Mouse (Mus musculus): ENCODE results near the gene Ros1.

The Ros1 gene

GRCm38 (mm10) chr10:52159704-52160103, 35.3 kb downstream of the Ros1 start:
- no peak for DNase-seq (ENCODE audit: low read depth, low spot score)

- no peak for DNase-seq (ENCODE audit: low read depth, low spot score)
Observed at GRCm38 (mm10) chr10:52133354-52134074, 61.5 kb downstream of the Ros1 start.

- no peak for DNase-seq (ENCODE audit: low read depth, low spot score)
Observed at GRCm38 (mm10) chr10:52130762-52131161, 64.3 kb downstream of the Ros1 start.

- no peak for DNase-seq (ENCODE audit: low read depth, low spot score)
Observed at GRCm38 (mm10) chr10:52128874-52129412, 66.1 kb downstream of the Ros1 start.

- peak; percentile 34 for DNase-seq (ENCODE audit: low read depth, low spot score)
Observed at GRCm38 (mm10) chr10:52106164-52106757, 88.8 kb downstream of the Ros1 start.

- no peak for DNase-seq (ENCODE audit: low read depth, low spot score)
Observed at GRCm38 (mm10) chr10:52101273-52101672, 93.8 kb downstream of the Ros1 start.

GRCm38 (mm10) chr10:52092181-52092580, 102.9 kb downstream of the Ros1 start:
- no peak for DNase-seq (ENCODE audit: low read depth, low spot score)

- no peak for DNase-seq (ENCODE audit: low read depth, low spot score)
Observed at GRCm38 (mm10) chr10:52086681-52087080, 108.4 kb downstream of the Ros1 start.

GRCm38 (mm10) chr10:52072482-52072881, 122.6 kb downstream of the Ros1 start:
- peak; percentile 41 for DNase-seq (ENCODE audit: low read depth, low spot score)

- no peak for DNase-seq (ENCODE audit: low read depth, low spot score)
Observed at GRCm38 (mm10) chr10:52048287-52048686, 146.8 kb downstream of the Ros1 start.

- no peak for DNase-seq (ENCODE audit: low read depth, low spot score)
Observed at GRCm38 (mm10) chr10:52043086-52043485, 152.0 kb downstream of the Ros1 start.

- DNase-seq (ENCODE audit: low read depth, low spot score) = no peak
Observed at GRCm38 (mm10) chr10:52039392-52039791, 155.7 kb downstream of the Ros1 start.

- no peak for DNase-seq (ENCODE audit: low read depth, low spot score)
Observed at GRCm38 (mm10) chr10:52033729-52034128, 161.3 kb downstream of the Ros1 start.

- DNase-seq (ENCODE audit: low read depth, low spot score) = no peak
Observed at GRCm38 (mm10) chr10:52029421-52030080, 165.5 kb downstream of the Ros1 start.

- no peak for DNase-seq (ENCODE audit: low read depth, low spot score)
Observed at GRCm38 (mm10) chr10:52028561-52029370, 166.3 kb downstream of the Ros1 start.

GRCm38 (mm10) chr10:52027161-52028035, 167.6 kb downstream of the Ros1 start:
- no peak for DNase-seq (ENCODE audit: low read depth, low spot score)

- DNase-seq (ENCODE audit: low read depth, low spot score) = no peak
Observed at GRCm38 (mm10) chr10:52025821-52026220, 169.2 kb downstream of the Ros1 start.

- no peak for DNase-seq (ENCODE audit: low read depth, low spot score)
Observed at GRCm38 (mm10) chr10:52025291-52025690, 169.8 kb downstream of the Ros1 start.

GRCm38 (mm10) chr10:52024053-52024410, 171.0 kb downstream of the Ros1 start:
- DNase-seq (ENCODE audit: low read depth, low spot score) = no peak

- DNase-seq (ENCODE audit: low read depth, low spot score) = no peak
Observed at GRCm38 (mm10) chr10:52023213-52024052, 171.6 kb downstream of the Ros1 start.
